Mouse (Mus musculus): ENCODE data around the gene Kmt2b. TPM values are rescaled to one million over a fixed set of nuclear protein-coding genes. Genes with fewer than 3 reads are reported as not detected.

Kmt2b gene
- total and polyA plus RNA-seq, 3 experiments = 15.6 to 48.2 TPM; not detected in 1

DNA sequence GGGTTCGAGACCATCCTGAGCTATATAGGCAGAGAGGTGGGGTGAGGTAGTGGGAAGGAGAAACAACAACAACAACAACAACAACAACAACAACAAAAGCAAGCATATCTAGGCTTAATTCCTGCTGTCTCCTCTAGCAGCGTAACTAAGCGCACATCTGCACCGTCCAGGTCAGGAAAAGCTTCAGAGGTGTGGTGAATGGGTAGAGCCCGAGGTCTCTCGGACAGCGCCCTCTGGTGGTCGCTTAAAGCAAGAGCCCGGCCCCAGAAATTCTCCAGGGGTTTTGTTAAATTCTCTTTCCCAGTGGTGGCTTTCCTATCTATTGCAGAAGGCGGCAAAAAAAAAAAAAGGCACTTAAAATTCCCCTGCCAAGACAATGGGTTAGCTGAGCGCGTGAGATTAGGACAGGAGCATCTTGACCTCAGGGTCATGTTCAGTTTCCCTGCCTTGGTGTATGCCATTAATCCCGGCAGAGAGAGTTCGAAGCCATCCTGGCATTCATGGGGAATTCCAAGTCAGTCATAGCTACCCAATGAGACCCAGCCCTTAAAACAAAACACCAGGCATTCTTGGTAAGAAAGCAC lies 25.1 kb upstream of the Kmt2b start:
- Histone ChIP-seq H3K4me1 (ENCODE audit: control insufficient read depth in 1 of 2, insufficient read depth in 2 of 2, low read length in 2 of 2) (peaks cover 0 to 3% of the 10 kb centered on the region in 2 experiments; a peak in 2 of 4 replicates), H3K9me3 (replicated peaks; ENCODE audit: insufficient read depth, low read length) (no peaks in the 10 kb centered on the region), H3K79me2 (ENCODE audit: control insufficient read depth, insufficient read depth, low read length, poor library complexity) (no peaks in the 10 kb centered on the region), H3K27me3 (ENCODE audit: control insufficient read depth in 1 of 2, insufficient read depth in 2 of 2, low read length in 2 of 2) (no peaks in the 10 kb centered on the region), H3K4me3 (ENCODE audit: control insufficient read depth in 1 of 2, insufficient read depth in 1 of 2, low read depth in 2 of 2, low read length in 2 of 2) (no peak overlapping the region), H3K27ac (ENCODE audit: control insufficient read depth, low read depth, low read length) (no peak overlapping the region), H3K36me3 (ENCODE audit: control insufficient read depth in 1 of 2, insufficient read depth in 2 of 2, low read length in 2 of 2) (peaks cover 4 to 6% of the 10 kb centered on the region in 2 experiments), H3K9ac (ENCODE audit: control insufficient read depth, low read depth, low read length, poor library complexity, severe bottlenecking) (no peak overlapping the region)
- peak; percentile 61 to 95 (median 79) for TF ChIP-seq CTCF (IDR thresholded peaks at IDR 0.05 in 2 of 3, conservative IDR thresholded peaks at IDR 0.05 in 1 of 3; ENCODE audit: control insufficient read depth in 1 of 3, insufficient read depth in 1 of 3, low read depth in 2 of 3, low read length in 3 of 3, poor library complexity in 1 of 3, severe bottlenecking in 1 of 3)
- TF ChIP-seq ZC3H11A (IDR thresholded peaks at IDR 0.05; ENCODE audit: low read depth, low read length) = peak; percentile 35; the same call in 1 of the 2 replicates
- peak; percentile 80 for TF ChIP-seq SMC3 (IDR thresholded peaks at IDR 0.05; ENCODE audit: low read depth, low read length)
- TF ChIP-seq POLR2AphosphoS5 (IDR thresholded peaks at IDR 0.05; ENCODE audit: borderline replicate concordance, low read depth, low read length) = no peak
- TF ChIP-seq RAD21 (IDR thresholded peaks at IDR 0.05; ENCODE audit: low read depth, low read length) = peak; percentile 58
- TF ChIP-seq POLR2A (IDR thresholded peaks at IDR 0.05; ENCODE audit: control insufficient read depth in 1 of 2, insufficient read depth in 1 of 2, low read depth in 1 of 2, low read length in 2 of 2, poor library complexity in 1 of 2) = no peak
- peak; percentile 72 for DNase-seq (ENCODE audit: low read depth, low spot score)

DNA sequence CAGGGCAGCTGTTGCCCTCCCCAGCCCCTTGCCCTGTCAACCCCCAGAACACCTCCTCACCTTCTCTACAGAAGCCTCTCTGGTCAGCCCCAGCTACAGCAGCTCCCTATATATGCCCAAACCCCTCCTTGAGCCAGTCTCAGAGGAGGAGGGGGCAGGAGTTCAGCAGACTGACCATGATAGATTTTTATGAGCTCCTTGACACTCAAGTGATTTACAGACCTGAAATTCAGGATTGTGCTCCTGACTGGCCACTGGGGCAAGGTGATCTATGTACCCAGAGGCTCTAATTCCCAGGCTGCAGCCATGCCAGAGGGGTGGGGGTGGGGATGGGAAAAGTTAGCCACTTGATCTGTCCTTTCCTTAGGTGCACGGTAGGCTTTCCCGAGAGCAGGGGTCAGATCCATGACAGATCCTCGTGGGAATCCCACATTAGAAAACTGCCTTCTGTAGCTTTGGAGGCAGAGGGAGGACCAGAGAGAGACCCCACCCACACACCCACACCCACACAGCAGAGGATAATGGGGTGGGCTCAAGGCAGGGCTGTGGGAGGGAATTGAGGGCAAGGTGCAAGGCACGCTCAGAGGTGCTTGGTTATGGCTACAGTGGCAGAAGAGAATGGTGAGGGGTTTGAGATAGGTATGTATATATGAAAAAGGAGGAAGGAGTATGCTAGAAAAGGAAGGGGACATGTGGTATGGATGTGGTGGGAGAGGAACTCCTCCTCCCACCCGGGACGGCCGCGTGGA lies 24.3 kb upstream of the Kmt2b start, which contains the start of gene Upk1a:
Gene Upk1a, minus strand, starts transcription at position 194 of the 749 bp plus-strand sequence.
- Histone ChIP-seq H3K36me3 (ENCODE audit: control insufficient read depth in 1 of 2, insufficient read depth in 2 of 2, low read length in 2 of 2) (peaks cover 4 to 6% of the 10 kb centered on the region in 2 experiments), H3K4me1 (ENCODE audit: control insufficient read depth in 1 of 2, insufficient read depth in 2 of 2, low read length in 2 of 2) (peaks cover 0 to 3% of the 10 kb centered on the region in 2 experiments; a peak in 2 of 4 replicates), H3K9ac (ENCODE audit: control insufficient read depth, low read depth, low read length, poor library complexity, severe bottlenecking) (no peak within 1 kb of the TSS), H3K9me3 (replicated peaks; ENCODE audit: insufficient read depth, low read length) (no peaks in the 10 kb centered on the region), H3K27ac (ENCODE audit: control insufficient read depth, low read depth, low read length) (no peak within 1 kb of the TSS), H3K27me3 (ENCODE audit: control insufficient read depth in 1 of 2, insufficient read depth in 2 of 2, low read length in 2 of 2) (no peaks in the 10 kb centered on the region), H3K79me2 (ENCODE audit: control insufficient read depth, insufficient read depth, low read length, poor library complexity) (no peaks in the 10 kb centered on the region), H3K4me3 (ENCODE audit: control insufficient read depth in 1 of 2, insufficient read depth in 1 of 2, low read depth in 2 of 2, low read length in 2 of 2) (no peak within 1 kb of the TSS)
- no peak for DNase-seq (ENCODE audit: low read depth, low spot score)
- TF ChIP-seq MYC (IDR thresholded peaks at IDR 0.05; ENCODE audit: low read depth, low read length) = no peak
- no peak for TF ChIP-seq HCFC1 (IDR thresholded peaks at IDR 0.05; ENCODE audit: low read depth, low read length)
- no peak for TF ChIP-seq MEF2A (IDR thresholded peaks at IDR 0.05; ENCODE audit: extremely low read depth, insufficient replicate concordance, low read depth, low read length, poor library complexity, severe bottlenecking)
- no peak for TF ChIP-seq MYB (IDR thresholded peaks at IDR 0.05; ENCODE audit: low read depth, low read length)
- TF ChIP-seq E2F4 (IDR thresholded peaks at IDR 0.05; ENCODE audit: borderline replicate concordance, low read depth, low read length) = no peak
- no peak for TF ChIP-seq ZC3H11A (IDR thresholded peaks at IDR 0.05; ENCODE audit: low read depth, low read length)
- no peak for TF ChIP-seq CHD2 (IDR thresholded peaks at IDR 0.05; ENCODE audit: low read length)
- TF ChIP-seq POLR2A (IDR thresholded peaks at IDR 0.05; ENCODE audit: control insufficient read depth in 1 of 2, insufficient read depth in 1 of 2, low read depth in 1 of 2, low read length in 2 of 2, poor library complexity in 1 of 2) = no peak
- no peak for TF ChIP-seq NELFE (IDR thresholded peaks at IDR 0.05; ENCODE audit: low read depth, low read length)
- no peak for TF ChIP-seq EP300 (IDR thresholded peaks at IDR 0.05; ENCODE audit: low read depth in 1 of 2, low read length in 2 of 2)
- no peak for TF ChIP-seq KAT2A (conservative IDR thresholded peaks at IDR 0.05; ENCODE audit: low read depth, low read length)
- no peak for TF ChIP-seq RCOR1 (IDR thresholded peaks at IDR 0.05; ENCODE audit: low read depth, low read length)
- no peak for TF ChIP-seq ZKSCAN1 (IDR thresholded peaks at IDR 0.05; ENCODE audit: low read depth, low read length)
- TF ChIP-seq CHD1 (IDR thresholded peaks at IDR 0.05; ENCODE audit: low read depth, low read length) = no peak
- TF ChIP-seq ETS1 (IDR thresholded peaks at IDR 0.05; ENCODE audit: low read depth, low read length) = no peak
- TF ChIP-seq TBP (IDR thresholded peaks at IDR 0.05; ENCODE audit: low read depth, low read length) = no peak
- no peak for TF ChIP-seq BHLHE40 (IDR thresholded peaks at IDR 0.05; ENCODE audit: borderline replicate concordance, low read depth, low read length)
- no peak for TF ChIP-seq GATA1 (IDR thresholded peaks at IDR 0.05; ENCODE audit: low read depth, low read length)
